Mouse (Mus musculus): ENCODE results near the gene Usp30.

Gene Usp30

GRCm38 (mm10) chr5:114065161-114065560 is at the start of gene Usp30:
TSS of gene Usp30 (plus strand) at chr5:114065461.
- no peak for DNase-seq (ENCODE audit: low spot score)

GRCm38 (mm10) chr5:114024390-114024789 is 40.9 kb upstream of the Usp30 start:
- DNase-seq (ENCODE audit: low spot score), result no peak

GRCm38 (mm10) chr5:114024885-114025284 is 40.4 kb upstream of the Usp30 start:
- no peak for DNase-seq (ENCODE audit: low spot score)

- no peak for DNase-seq (ENCODE audit: low spot score)
Observed at GRCm38 (mm10) chr5:114027217-114027944, 37.9 kb upstream of the Usp30 start.

- no peak for DNase-seq (ENCODE audit: low spot score)
Observed at GRCm38 (mm10) chr5:114028111-114028510, 37.1 kb upstream of the Usp30 start.

GRCm38 (mm10) chr5:114030652-114031051 is 34.6 kb upstream of the Usp30 start:
- DNase-seq (ENCODE audit: low spot score), result no peak

GRCm38 (mm10) chr5:114032161-114032763 is 33.0 kb upstream of the Usp30 start:
- no peak for DNase-seq (ENCODE audit: low spot score)

GRCm38 (mm10) chr5:114034393-114034792 is 30.9 kb upstream of the Usp30 start:
- no peak for DNase-seq (ENCODE audit: low spot score)

GRCm38 (mm10) chr5:114035111-114035510 is 30.1 kb upstream of the Usp30 start:
- DNase-seq (ENCODE audit: low spot score), result no peak

GRCm38 (mm10) chr5:114040508-114040907 is 24.8 kb upstream of the Usp30 start:
- DNase-seq (ENCODE audit: low spot score), result no peak

- DNase-seq (ENCODE audit: low spot score), result no peak
Observed at GRCm38 (mm10) chr5:114040911-114041310, 24.4 kb upstream of the Usp30 start.

- DNase-seq (ENCODE audit: low spot score), result peak; percentile 22
Observed at GRCm38 (mm10) chr5:114041327-114041930, 23.8 kb upstream of the Usp30 start.

GRCm38 (mm10) chr5:114043800-114044199 is 21.5 kb upstream of the Usp30 start:
- DNase-seq (ENCODE audit: low spot score), result no peak

- DNase-seq (ENCODE audit: low spot score), result no peak
Observed at GRCm38 (mm10) chr5:114045134-114045533, 20.1 kb upstream of the Usp30 start.

GRCm38 (mm10) chr5:114046151-114046550 is 19.1 kb upstream of the Usp30 start:
- no peak for DNase-seq (ENCODE audit: low spot score)

GRCm38 (mm10) chr5:114046604-114047003 is 18.7 kb upstream of the Usp30 start:
- no peak for DNase-seq (ENCODE audit: low spot score)

- no peak for DNase-seq (ENCODE audit: low spot score)
Observed at GRCm38 (mm10) chr5:114047182-114047581, 18.1 kb upstream of the Usp30 start.

- no peak for DNase-seq (ENCODE audit: low spot score)
Observed at GRCm38 (mm10) chr5:114048731-114049308, 16.4 kb upstream of the Usp30 start.

GRCm38 (mm10) chr5:114052246-114052761 is 13.0 kb upstream of the Usp30 start:
- peak; percentile 67 for DNase-seq (ENCODE audit: low spot score)

GRCm38 (mm10) chr5:114057129-114057731 is 8.0 kb upstream of the Usp30 start:
- DNase-seq (ENCODE audit: low spot score), result no peak

- no peak for DNase-seq (ENCODE audit: low spot score)
Observed at GRCm38 (mm10) chr5:114061675-114062074, 3.6 kb upstream of the Usp30 start.

GRCm38 (mm10) chr5:114063958-114064357 is 1.3 kb upstream of the Usp30 start:
- DNase-seq (ENCODE audit: low spot score), result no peak
